Mouse (Mus musculus): Measurements from ENCODE around the gene Cecr2. TPM values are rescaled to one million over a fixed set of nuclear protein-coding genes. Genes with fewer than 3 reads are reported as not detected.
A peak's percentile ranks its signal among the peaks of the same experiment; 100 is the strongest.

The Cecr2 gene
- polyA plus RNA-seq, 1 experiment from 2014 or later: 0.68 TPM

DNA sequence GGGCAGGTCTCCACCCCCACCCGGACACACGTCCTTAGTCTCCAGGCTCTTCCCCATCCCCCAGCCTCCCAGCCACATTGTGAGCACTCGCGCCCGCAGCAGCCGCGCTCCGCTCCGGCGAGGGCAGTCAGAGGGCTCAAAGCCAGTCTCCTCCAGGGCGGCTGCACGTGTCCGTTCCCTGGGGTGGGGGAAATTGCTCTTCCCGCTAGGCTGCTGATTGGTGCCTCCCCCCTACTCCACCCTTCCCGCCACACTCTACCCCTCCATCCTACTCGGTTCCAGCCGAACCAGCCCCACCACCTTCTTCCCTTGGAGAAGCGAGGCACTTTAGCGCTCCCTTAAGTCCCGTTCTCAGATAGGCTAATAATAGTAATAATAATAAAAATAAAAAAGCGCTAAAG, 754 bp upstream of the Cecr2 start:
- H3K4me3 ChIP-seq (ENCODE audit: low read length): peak overlapping the region; percentile 74
- 0% methylated on average over 21 of the region's 21 CpGs for WGBS
- peaks cover 7% of the 10 kb centered on the region for H3K4me1 ChIP-seq (ENCODE audit: control insufficient read depth, insufficient read depth, low read length)
- H3K9ac ChIP-seq (ENCODE audit: low read length): peak overlapping the region; percentile 80
- H3K9me3 ChIP-seq (replicated peaks; ENCODE audit: control insufficient read depth, low read length): no peaks in the 10 kb centered on the region
- peaks cover 2% of the 10 kb centered on the region; the same call in 1 of the 2 replicates for H3K27me3 ChIP-seq (ENCODE audit: control insufficient read depth, insufficient read depth, low read length)
- ATAC-seq (replicated peaks; ENCODE audit: extremely low read depth, insufficient read depth, low FRiP score): peak; percentile 39
- peak overlapping the region; percentile 91 for H3K27ac ChIP-seq (ENCODE audit: low read length)
- peak overlapping the region; percentile 95 for H3K4me2 ChIP-seq (ENCODE audit: low read depth, low read length)
- H3K36me3 ChIP-seq (ENCODE audit: control insufficient read depth, insufficient read depth): no peaks in the 10 kb centered on the region

DNA sequence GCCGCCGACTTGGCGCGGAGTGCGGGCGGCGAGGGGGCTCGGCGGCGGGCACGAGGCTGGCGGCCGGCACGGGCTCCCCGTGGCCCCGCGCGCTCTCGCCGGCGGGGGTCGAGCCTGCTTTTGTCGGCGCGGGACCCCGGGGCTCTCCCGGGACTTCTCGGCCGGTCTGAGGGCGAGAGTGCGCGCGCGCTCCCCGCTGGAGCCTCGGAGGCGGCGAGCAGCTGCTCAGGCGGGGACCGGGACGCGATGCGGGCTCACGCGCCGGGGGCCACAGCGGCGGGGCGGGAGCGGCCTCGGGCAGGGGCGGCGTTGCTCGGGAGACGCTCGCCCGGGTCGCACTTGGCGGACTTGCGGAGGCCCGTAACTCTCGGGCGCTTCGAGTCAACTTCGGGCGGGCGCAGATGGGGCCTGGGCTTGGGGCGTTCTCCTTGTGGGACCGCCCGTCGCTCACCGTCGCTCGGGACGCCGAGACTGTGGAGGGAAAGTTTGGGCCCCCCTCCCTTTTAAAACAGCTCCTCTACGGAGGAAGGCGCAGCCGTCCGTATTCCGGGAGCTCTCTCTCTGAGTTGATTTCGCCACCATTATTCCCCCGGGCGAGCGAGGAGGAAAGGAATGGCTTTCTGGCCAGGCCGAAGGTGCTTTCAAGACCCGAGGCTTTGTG, 722 bp downstream of the Cecr2 start:
- under 1% methylated on average over 87 of the region's 87 CpGs for WGBS
- peak overlapping the region; percentile 84 for H3K9ac ChIP-seq (ENCODE audit: low read length)

DNA sequence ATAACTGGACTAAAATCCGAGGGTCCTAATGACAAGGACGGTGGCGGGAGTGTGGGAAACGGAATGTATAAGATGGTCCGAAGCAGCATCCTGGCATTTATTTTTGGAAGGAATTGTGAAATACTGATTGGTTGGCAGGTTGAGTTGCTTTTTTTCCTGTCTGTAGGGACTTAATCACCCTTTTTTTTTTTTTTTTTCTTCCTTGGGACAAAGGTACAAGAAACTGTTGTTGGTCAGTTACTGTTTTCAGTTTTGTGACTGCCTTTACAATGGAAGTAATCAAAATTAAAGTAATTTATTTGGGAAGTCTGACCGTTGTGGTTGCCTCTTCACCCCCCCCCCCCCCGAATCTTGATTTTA, 1.2 kb downstream of the Cecr2 start:
- H3K9me3 ChIP-seq (replicated peaks; ENCODE audit: control insufficient read depth, low read length): no peaks in the 10 kb centered on the region
- WGBS: under 1% methylated on average over 7 of the region's 7 CpGs

More for the DNA sequence above, 722 bp downstream of the Cecr2 start:
- Histone ChIP-seq H3K9me3 (replicated peaks; ENCODE audit: control insufficient read depth, low read length) (no peaks in the 10 kb centered on the region), H3K36me3 (ENCODE audit: control insufficient read depth, insufficient read depth) (no peaks in the 10 kb centered on the region), H3K27ac (ENCODE audit: low read length) (peak overlapping the region; percentile 91), H3K4me1 (ENCODE audit: control insufficient read depth, insufficient read depth, low read length) (peaks cover 7% of the 10 kb centered on the region), H3K27me3 (ENCODE audit: control insufficient read depth, insufficient read depth, low read length) (peaks cover 2% of the 10 kb centered on the region; the same call in 1 of the 2 replicates), H3K4me2 (ENCODE audit: low read depth, low read length) (peak overlapping the region; percentile 95), H3K4me3 (ENCODE audit: low read length) (peak overlapping the region; percentile 74)
- ATAC-seq (replicated peaks; ENCODE audit: extremely low read depth, insufficient read depth, low FRiP score): peak; percentile 17

DNA sequence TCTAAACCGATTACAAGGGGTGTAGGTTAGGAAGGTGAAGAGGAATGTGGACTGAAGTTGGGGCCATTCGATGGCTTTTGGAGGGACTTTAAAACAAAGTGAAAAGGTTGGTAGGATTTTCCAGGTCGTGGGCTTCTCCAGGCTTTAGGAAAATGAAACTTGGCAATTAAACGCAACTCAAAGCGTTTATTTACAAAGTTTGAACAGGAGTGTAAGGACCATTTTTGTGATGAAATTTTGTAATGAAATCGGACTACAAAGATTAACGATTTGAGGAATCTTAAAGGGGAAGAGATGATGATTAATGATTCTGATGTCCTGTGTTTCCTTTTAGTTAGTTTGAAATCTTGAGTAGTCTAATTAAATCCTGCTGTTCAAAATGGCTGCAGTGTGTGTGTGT, 1.7 kb downstream of the Cecr2 start:
- Histone ChIP-seq H3K4me1 (ENCODE audit: control insufficient read depth, insufficient read depth, low read length) (peaks cover 7% of the 10 kb centered on the region), H3K9me3 (replicated peaks; ENCODE audit: control insufficient read depth, low read length) (no peaks in the 10 kb centered on the region), H3K9ac (ENCODE audit: low read length) (peak overlapping the region; percentile 84), H3K27ac (ENCODE audit: low read length) (no peak overlapping the region), H3K4me3 (ENCODE audit: low read length) (peak overlapping the region; percentile 74), H3K4me2 (ENCODE audit: low read depth, low read length) (peak overlapping the region; percentile 95), H3K27me3 (ENCODE audit: control insufficient read depth, insufficient read depth, low read length) (peaks cover 2% of the 10 kb centered on the region; the same call in 1 of the 2 replicates), H3K36me3 (ENCODE audit: control insufficient read depth, insufficient read depth) (no peaks in the 10 kb centered on the region)
- WGBS: 23% methylated on average over 7 of the region's 7 CpGs
- no peak for ATAC-seq (replicated peaks; ENCODE audit: extremely low read depth, insufficient read depth, low FRiP score)

More for the DNA sequence above, 1.2 kb downstream of the Cecr2 start:
- Histone ChIP-seq H3K9ac (ENCODE audit: low read length) (peak overlapping the region; percentile 84), H3K36me3 (ENCODE audit: control insufficient read depth, insufficient read depth) (no peaks in the 10 kb centered on the region), H3K4me2 (ENCODE audit: low read depth, low read length) (peak overlapping the region; percentile 95), H3K27ac (ENCODE audit: low read length) (peak overlapping the region; percentile 91; the same call in 1 of the 2 replicates), H3K27me3 (ENCODE audit: control insufficient read depth, insufficient read depth, low read length) (peaks cover 2% of the 10 kb centered on the region; the same call in 1 of the 2 replicates), H3K4me3 (ENCODE audit: low read length) (peak overlapping the region; percentile 74), H3K4me1 (ENCODE audit: control insufficient read depth, insufficient read depth, low read length) (peaks cover 7% of the 10 kb centered on the region)
- no peak for ATAC-seq (replicated peaks; ENCODE audit: extremely low read depth, insufficient read depth, low FRiP score)

DNA sequence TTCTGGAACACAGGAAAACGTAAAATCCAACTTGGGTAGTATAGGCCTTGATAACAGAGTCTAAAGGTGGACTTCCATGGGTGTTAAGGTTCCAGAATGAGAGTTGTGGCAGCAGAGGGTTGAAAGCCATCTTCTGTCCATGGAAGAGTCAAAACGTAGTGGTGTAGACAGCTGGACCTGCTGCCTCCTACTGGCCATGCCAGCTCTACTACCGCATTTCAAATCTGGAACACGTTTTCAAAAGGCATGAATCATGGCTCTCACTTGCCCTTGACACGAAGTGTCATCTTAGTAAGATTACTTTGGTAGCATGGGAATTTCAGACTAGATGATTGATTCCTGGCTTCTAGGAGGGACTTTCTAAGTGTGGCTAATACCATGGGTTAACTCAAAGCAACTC, 8.0 kb downstream of the Cecr2 start:
- H3K36me3 ChIP-seq (ENCODE audit: control insufficient read depth, insufficient read depth): no peaks in the 10 kb centered on the region
- H3K9ac ChIP-seq (ENCODE audit: low read length): no peak overlapping the region
- no peak overlapping the region for H3K4me2 ChIP-seq (ENCODE audit: low read depth, low read length)
- ATAC-seq (replicated peaks; ENCODE audit: extremely low read depth, insufficient read depth, low FRiP score): no peak
- no peak overlapping the region for H3K27ac ChIP-seq (ENCODE audit: low read length)
- H3K9me3 ChIP-seq (replicated peaks; ENCODE audit: control insufficient read depth, low read length): no peaks in the 10 kb centered on the region
- no peak overlapping the region for H3K4me3 ChIP-seq (ENCODE audit: low read length)
- no peaks in the 10 kb centered on the region for H3K4me1 ChIP-seq (ENCODE audit: control insufficient read depth, insufficient read depth, low read length)
- no peaks in the 10 kb centered on the region for H3K27me3 ChIP-seq (ENCODE audit: control insufficient read depth, insufficient read depth, low read length)
- 57% methylated on average over 5 of the region's 5 CpGs for WGBS

DNA sequence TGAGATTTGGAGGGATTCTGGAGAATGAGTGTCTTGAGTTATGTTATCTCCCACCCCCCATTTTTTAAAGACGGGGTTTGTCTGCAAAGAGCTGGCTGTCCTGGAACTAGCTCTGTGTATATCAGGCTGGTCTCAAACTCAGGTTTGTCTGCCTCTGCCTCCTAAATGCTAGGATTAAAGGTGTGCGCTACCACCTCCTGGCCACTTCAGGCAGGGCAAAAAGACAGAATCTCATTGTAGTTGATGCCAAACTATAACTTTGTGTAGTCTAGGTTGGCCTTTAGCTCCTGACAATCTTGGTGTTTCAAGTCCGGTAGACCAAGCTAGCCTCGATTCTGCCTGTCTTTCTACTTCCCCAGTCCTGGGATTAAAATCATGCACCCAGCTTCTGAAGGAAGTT, 8.7 kb downstream of the Cecr2 start:
- Histone ChIP-seq H3K27me3 (ENCODE audit: control insufficient read depth, insufficient read depth, low read length) (no peaks in the 10 kb centered on the region), H3K27ac (ENCODE audit: low read length) (no peak overlapping the region), H3K36me3 (ENCODE audit: control insufficient read depth, insufficient read depth) (no peaks in the 10 kb centered on the region), H3K9ac (ENCODE audit: low read length) (no peak overlapping the region), H3K4me2 (ENCODE audit: low read depth, low read length) (no peak overlapping the region), H3K9me3 (replicated peaks; ENCODE audit: control insufficient read depth, low read length) (no peaks in the 10 kb centered on the region), H3K4me1 (ENCODE audit: control insufficient read depth, insufficient read depth, low read length) (no peaks in the 10 kb centered on the region), H3K4me3 (ENCODE audit: low read length) (no peak overlapping the region)
- WGBS: 71% methylated on average over 4 of the region's 4 CpGs
- no peak for ATAC-seq (replicated peaks; ENCODE audit: extremely low read depth, insufficient read depth, low FRiP score)

DNA sequence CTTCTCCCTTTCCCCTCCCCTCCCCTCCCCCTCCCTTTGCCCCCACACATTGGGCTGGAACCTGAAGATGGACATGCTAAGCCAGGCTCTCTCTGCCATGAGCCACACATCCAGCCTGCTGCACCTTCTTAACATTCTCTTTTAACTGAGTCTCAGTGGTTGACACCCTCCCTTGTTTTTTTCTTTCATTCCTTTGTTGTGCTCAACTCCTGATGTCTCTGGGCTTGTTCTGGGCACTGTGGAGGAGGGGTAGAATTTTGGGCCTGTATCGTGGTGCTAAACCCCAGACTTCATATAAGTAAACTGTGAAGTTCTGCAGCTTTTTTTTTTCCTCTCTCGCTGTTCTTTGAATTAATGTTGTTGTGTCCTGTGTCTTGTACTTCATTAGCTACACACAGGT, 9.8 kb downstream of the Cecr2 start:
- Histone ChIP-seq H3K4me1 (ENCODE audit: control insufficient read depth, insufficient read depth, low read length) (no peaks in the 10 kb centered on the region), H3K27me3 (ENCODE audit: control insufficient read depth, insufficient read depth, low read length) (no peaks in the 10 kb centered on the region), H3K9ac (ENCODE audit: low read length) (no peak overlapping the region), H3K4me3 (ENCODE audit: low read length) (no peak overlapping the region), H3K9me3 (replicated peaks; ENCODE audit: control insufficient read depth, low read length) (no peaks in the 10 kb centered on the region), H3K36me3 (ENCODE audit: control insufficient read depth, insufficient read depth) (no peaks in the 10 kb centered on the region), H3K27ac (ENCODE audit: low read length) (no peak overlapping the region), H3K4me2 (ENCODE audit: low read depth, low read length) (no peak overlapping the region)
- ATAC-seq (replicated peaks; ENCODE audit: extremely low read depth, insufficient read depth, low FRiP score): no peak
- WGBS: 67% methylated on average over 2 of the region's 2 CpGs

DNA sequence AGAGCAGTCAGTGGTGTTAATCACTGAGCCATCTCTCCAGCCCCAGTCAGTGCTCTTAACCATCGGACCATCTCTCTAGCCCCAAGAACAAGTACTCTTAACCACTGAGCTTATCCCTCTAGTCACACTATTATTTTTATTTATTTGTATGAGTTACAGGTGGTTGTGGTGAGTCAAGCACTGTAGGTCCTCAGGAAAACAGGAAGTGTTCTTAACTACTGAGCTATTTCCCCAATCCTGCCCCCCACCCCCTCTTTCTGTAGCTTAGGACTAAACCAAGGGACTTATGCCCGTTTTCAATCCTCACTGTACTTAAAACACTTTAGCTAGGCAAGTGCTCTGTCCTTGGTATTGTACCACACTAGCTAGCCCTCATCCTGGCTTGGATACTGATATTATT, 17.2 kb downstream of the Cecr2 start:
- no peak for ATAC-seq (replicated peaks; ENCODE audit: extremely low read depth, insufficient read depth, low FRiP score)
- no peak overlapping the region for H3K4me2 ChIP-seq (ENCODE audit: low read depth, low read length)
- no peak overlapping the region for H3K4me3 ChIP-seq (ENCODE audit: low read length)
- H3K9me3 ChIP-seq (replicated peaks; ENCODE audit: control insufficient read depth, low read length): no peaks in the 10 kb centered on the region
- H3K36me3 ChIP-seq (ENCODE audit: control insufficient read depth, insufficient read depth): no peaks in the 10 kb centered on the region
- no peak overlapping the region for H3K9ac ChIP-seq (ENCODE audit: low read length)
- H3K4me1 ChIP-seq (ENCODE audit: control insufficient read depth, insufficient read depth, low read length): no peaks in the 10 kb centered on the region
- no peak overlapping the region for H3K27ac ChIP-seq (ENCODE audit: low read length)
- H3K27me3 ChIP-seq (ENCODE audit: control insufficient read depth, insufficient read depth, low read length): no peaks in the 10 kb centered on the region
- 63% methylated on average over 2 of the region's 2 CpGs for WGBS

DNA sequence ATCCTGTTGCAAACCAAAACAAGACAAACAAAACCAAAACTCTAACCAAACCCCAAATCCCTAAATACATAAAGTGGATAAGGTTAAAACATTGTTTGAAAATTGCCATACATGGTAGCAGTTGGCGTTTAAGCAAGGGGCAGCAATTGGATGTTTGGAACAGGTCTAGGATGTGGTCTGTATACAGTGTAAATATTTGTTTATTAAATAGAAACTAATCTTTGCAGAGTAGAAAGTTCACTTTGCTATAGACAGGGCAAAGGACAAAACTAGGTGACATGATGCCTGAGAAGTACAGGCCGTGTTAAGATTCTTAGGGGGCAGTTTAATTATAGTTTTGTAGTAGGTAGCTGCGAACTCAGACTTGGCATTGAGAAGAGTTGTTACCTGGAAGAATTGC, 18.6 kb downstream of the Cecr2 start:
- no peak overlapping the region for H3K4me3 ChIP-seq (ENCODE audit: low read length)
- H3K4me1 ChIP-seq (ENCODE audit: control insufficient read depth, insufficient read depth, low read length): no peaks in the 10 kb centered on the region
- no peak overlapping the region for H3K4me2 ChIP-seq (ENCODE audit: low read depth, low read length)
- H3K9me3 ChIP-seq (replicated peaks; ENCODE audit: control insufficient read depth, low read length): no peaks in the 10 kb centered on the region
- H3K9ac ChIP-seq (ENCODE audit: low read length): no peak overlapping the region
- no peaks in the 10 kb centered on the region for H3K27me3 ChIP-seq (ENCODE audit: control insufficient read depth, insufficient read depth, low read length)
- H3K36me3 ChIP-seq (ENCODE audit: control insufficient read depth, insufficient read depth): no peaks in the 10 kb centered on the region
- ATAC-seq (replicated peaks; ENCODE audit: extremely low read depth, insufficient read depth, low FRiP score): no peak
- WGBS: 87% methylated on average over 3 of the region's 3 CpGs
- H3K27ac ChIP-seq (ENCODE audit: low read length): no peak overlapping the region

Data from heart, embryonic 16.5 days (tissue).